Mouse (Mus musculus): ENCODE measurements around the gene Bscl2. TPM values are rescaled to one million over a fixed set of nuclear protein-coding genes. Genes with fewer than 3 reads are reported as not detected.

Bscl2 gene
- polyA plus RNA-seq, 1 experiment from 2014 or later = 85.2 TPM

Other genes with a start within 250 kb of the Bscl2 start
- gene Slc22a8, start 246.2 kb upstream of the Bscl2 start, polyA plus RNA-seq (2017; shearing (Covaris generic)) = 0.62 TPM
- gene Slc22a6, start 219.4 kb upstream of the Bscl2 start, polyA plus RNA-seq (2017; shearing (Covaris generic)) = not detected
- gene Chrm1, start 173.7 kb upstream of the Bscl2 start, polyA plus RNA-seq (2017; shearing (Covaris generic)) = not detected
- 497 TPM for gene Slc3a2, start 114.1 kb upstream of the Bscl2 start, polyA plus RNA-seq (2017; shearing (Covaris generic))
- gene Wdr74, start 101.6 kb upstream of the Bscl2 start, polyA plus RNA-seq (2017; shearing (Covaris generic)) = 105 TPM
- 1.5 TPM for gene 1700092M07Rik, start 96.7 kb upstream of the Bscl2 start, polyA plus RNA-seq (2017; shearing (Covaris generic))
- gene Stx5a, start 96.1 kb upstream of the Bscl2 start, polyA plus RNA-seq (2017; shearing (Covaris generic)) = 223 TPM
- 365 TPM for gene Nxf1, start 80.4 kb upstream of the Bscl2 start, polyA plus RNA-seq (2017; shearing (Covaris generic))
- gene Tmem223, start 66.5 kb upstream of the Bscl2 start, polyA plus RNA-seq (2017; shearing (Covaris generic)) = 38.6 TPM
- 172 TPM for gene Tmem179b, start 63.0 kb upstream of the Bscl2 start, polyA plus RNA-seq (2017; shearing (Covaris generic))
- gene Taf6l, start 51.0 kb upstream of the Bscl2 start, polyA plus RNA-seq (2017; shearing (Covaris generic)) = 8.1 TPM
- 68.3 TPM for gene Polr2g, start 38.9 kb upstream of the Bscl2 start, polyA plus RNA-seq (2017; shearing (Covaris generic))
- 0.18 TPM for gene Zbtb3, start 34.9 kb upstream of the Bscl2 start, polyA plus RNA-seq (2017; shearing (Covaris generic))
- 31.0 TPM for gene Ttc9c, start 18.1 kb upstream of the Bscl2 start, polyA plus RNA-seq (2017; shearing (Covaris generic))
- 7.6 TPM for gene Hnrnpul2, start 17.5 kb upstream of the Bscl2 start, polyA plus RNA-seq (2017; shearing (Covaris generic))
- not detected for gene AC129217.1, start 7.7 kb upstream of the Bscl2 start, polyA plus RNA-seq (2017; shearing (Covaris generic))
- gene Gng3, start 1.7 kb downstream of the Bscl2 start, polyA plus RNA-seq (2017; shearing (Covaris generic)) = 0.49 TPM
- not detected for gene Lrrn4cl, start 13.3 kb downstream of the Bscl2 start, polyA plus RNA-seq (2017; shearing (Covaris generic))
- gene Ubxn1, start 34.0 kb downstream of the Bscl2 start, polyA plus RNA-seq (2017; shearing (Covaris generic)) = 133 TPM
- 30.0 TPM for gene Uqcc3, start 43.5 kb downstream of the Bscl2 start, polyA plus RNA-seq (2017; shearing (Covaris generic))
- 40.0 TPM for gene Lbhd1, start 46.3 kb downstream of the Bscl2 start, polyA plus RNA-seq (2017; shearing (Covaris generic))
- not detected for gene Gm49403, start 46.5 kb downstream of the Bscl2 start, polyA plus RNA-seq (2017; shearing (Covaris generic))
- 32.1 TPM for gene 1810009A15Rik, start 51.4 kb downstream of the Bscl2 start, polyA plus RNA-seq (2017; shearing (Covaris generic))
- gene Gm49416, start 51.5 kb downstream of the Bscl2 start, polyA plus RNA-seq (2017; shearing (Covaris generic)) = not detected
- gene Ints5, start 55.5 kb downstream of the Bscl2 start, polyA plus RNA-seq (2017; shearing (Covaris generic)) = 34.6 TPM
- 91.0 TPM for gene Ganab, start 60.6 kb downstream of the Bscl2 start, polyA plus RNA-seq (2017; shearing (Covaris generic))
- 57.0 TPM for gene B3gat3, start 82.9 kb downstream of the Bscl2 start, polyA plus RNA-seq (2017; shearing (Covaris generic))
- 4.5 TPM for gene Rom1, start 91.9 kb downstream of the Bscl2 start, polyA plus RNA-seq (2017; shearing (Covaris generic))
- gene Eml3, start 92.1 kb downstream of the Bscl2 start, polyA plus RNA-seq (2017; shearing (Covaris generic)) = 74.5 TPM
- gene Mta2, start 104.4 kb downstream of the Bscl2 start, polyA plus RNA-seq (2017; shearing (Covaris generic)) = 211 TPM
- gene Tut1, start 116.4 kb downstream of the Bscl2 start, polyA plus RNA-seq (2017; shearing (Covaris generic)) = 55.0 TPM
- 259 TPM for gene Eef1g, start 129.6 kb downstream of the Bscl2 start, polyA plus RNA-seq (2017; shearing (Covaris generic))
- 193 TPM for gene Ahnak, start 151.8 kb downstream of the Bscl2 start, polyA plus RNA-seq (2017; shearing (Covaris generic))